Mouse (Mus musculus): Measurements from ENCODE around the gene Mdm2.

- TF ChIP-seq POLR2A (IDR thresholded peaks at IDR 0.05; ENCODE audit: insufficient read depth, low read depth, low read length) (no peak), CTCF (IDR thresholded peaks at IDR 0.05; ENCODE audit: insufficient read depth, low read depth, low read length) (no peak)
These were observed 66.7 kb downstream of the Mdm2 start for GRCm38 (mm10) chr10:117643711-117644428.

Measured in olfactory bulb, adult 2 months (tissue).